Mouse (Mus musculus) urinary bladder, postnatal 36 days (tissue): ENCODE data around the gene St7l.

ENCODE experiments used
- DNase-seq, 2 experiments: peaks; one replicate each; pipeline ENCODE4 v3.0.0; 2022; ENCODE audit warnings: low spot score in 2 of 2, mixed read lengths in 1 of 2

St7l gene

GRCm38 (mm10) chr3:104963331-104964276 lies 99.8 kb downstream of the St7l start:
- DNase-seq: no peak

DNA sequence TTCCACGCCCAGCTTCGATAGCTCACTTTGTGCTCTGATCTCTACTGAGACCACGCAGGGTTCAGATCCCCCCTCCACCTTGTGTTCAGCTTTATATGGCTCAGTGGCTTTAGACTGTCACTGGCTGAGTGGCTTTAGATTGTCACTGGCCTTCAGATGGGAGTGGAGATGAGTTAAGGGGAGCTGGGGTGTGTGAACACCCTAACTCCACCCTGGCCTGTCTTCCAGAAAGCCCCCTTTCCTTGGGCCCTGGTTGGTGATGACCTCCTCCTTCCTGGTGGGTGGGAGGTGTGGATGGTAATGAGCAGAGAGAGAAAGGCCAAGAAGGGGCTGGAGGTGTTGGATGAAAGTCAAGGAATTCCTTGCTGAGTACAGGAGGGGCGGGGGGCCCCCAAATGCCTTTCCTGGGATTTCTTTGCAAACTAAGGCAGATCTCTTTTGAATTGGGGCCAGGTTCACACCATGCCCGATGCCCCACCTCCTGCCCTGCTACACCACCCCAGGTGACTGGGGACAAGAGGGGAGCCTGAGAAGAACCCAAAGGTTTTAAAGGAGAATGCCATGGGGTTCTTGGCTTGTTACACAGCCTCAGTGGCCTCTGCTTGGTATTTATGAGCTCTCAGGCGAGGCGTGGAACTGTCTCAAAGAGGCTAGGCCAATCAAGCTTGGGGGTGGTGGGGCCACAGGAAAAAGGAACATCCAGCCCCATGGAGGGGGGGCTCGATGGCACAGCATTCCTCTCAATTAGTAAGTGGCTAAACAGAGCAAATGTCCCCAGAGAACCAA lies 101.5 kb downstream of the St7l start:
- no peak for DNase-seq

- no peak for DNase-seq
Measured at GRCm38 (mm10) chr3:104965991-104966554, 102.3 kb downstream of the St7l start.

GRCm38 (mm10) chr3:104967548-104968300 lies 103.9 kb downstream of the St7l start:
- DNase-seq: peak; percentile 91 to 92
